Mouse (Mus musculus) cortical plate, adult 2 months (tissue): Measurements from ENCODE around the gene Bpi. TPM values are rescaled to one million over a fixed set of nuclear protein-coding genes. Genes with fewer than 3 reads are reported as not detected.

Source experiments
- H3K27ac ChIP-seq: fragments of 200-500 bp; 2 replicates; pipeline ENCODE4 v1.5.1; 2012; ENCODE audit warnings: low read length, control low read depth, inconsistent platforms; ENCODE audit not compliant: insufficient read depth
- H3K4me1 ChIP-seq: fragments of 200-500 bp; 2 replicates; pipeline ENCODE4 v1.6.1; 2011; ENCODE audit warnings: low read length; ENCODE audit not compliant: control insufficient read depth, insufficient read depth
- H3K4me3 ChIP-seq: fragments of 200-500 bp; 2 replicates; pipeline ENCODE4 v1.5.1; 2011; ENCODE audit warnings: mild to moderate bottlenecking, low read length, control low read depth; ENCODE audit not compliant: insufficient read depth
- CTCF ChIP-seq: fragments of 200-500 bp; IDR thresholded peaks from 2 replicates; pipeline ENCODE4 v1.5.1; 2011; ENCODE audit warnings: mild to moderate bottlenecking, control low read depth, low read length; ENCODE audit not compliant: insufficient read depth; ENCODE audit errors: extremely low read depth
- POLR2A ChIP-seq: fragments of 200-500 bp; IDR thresholded peaks from 2 replicates; pipeline ENCODE4 v1.6.1; 2011; ENCODE audit warnings: mild to moderate bottlenecking, low read length, control low read depth; ENCODE audit not compliant: insufficient read depth; ENCODE audit errors: extremely low read depth
- polyA plus RNA-seq: library from polyadenylated mRNA; depleted of rRNA; stranded (reverse); fragments of >200 nt; gene quantifications from 2 replicates; pipeline ENCODE4 v1.2.3, GENCODE M21; 2012; rRNA removed

Gene Bpi
- polyA plus RNA-seq, 1 experiment = not detected

GRCm38 (mm10) chr2:158308276-158308675, 50.4 kb downstream of the Bpi start:
- no peak overlapping the region for H3K27ac ChIP-seq
- no peak for TF ChIP-seq POLR2A
- no peak for TF ChIP-seq CTCF
- peaks cover 2% of the 10 kb centered on the region for H3K4me1 ChIP-seq
- H3K4me3 ChIP-seq = no peak overlapping the region

- H3K4me1 ChIP-seq = peaks cover 4% of the 10 kb centered on the region
Observed at GRCm38 (mm10) chr2:158313089-158313488, 55.2 kb downstream of the Bpi start.

GRCm38 (mm10) chr2:158316371-158316770, 58.5 kb downstream of the Bpi start:
- Histone ChIP-seq H3K27ac (no peak overlapping the region), H3K4me1 (peaks cover 1% of the 10 kb centered on the region; the same call in 1 of the 2 replicates), H3K4me3 (no peak overlapping the region)
- no peak for TF ChIP-seq POLR2A
- 0 out of 2 replicates have a peak, but pooled peaks have one; percentile 19 for TF ChIP-seq CTCF

More at GRCm38 (mm10) chr2:158313089-158313488, 55.2 kb downstream of the Bpi start:
- TF ChIP-seq POLR2A (no peak), CTCF (no peak)
- Histone ChIP-seq H3K4me3 (no peak overlapping the region), H3K27ac (no peak overlapping the region)

GRCm38 (mm10) chr2:158317026-158317425, 59.1 kb downstream of the Bpi start:
- Histone ChIP-seq H3K4me3 (no peak overlapping the region), H3K4me1 (peaks cover 1% of the 10 kb centered on the region; the same call in 1 of the 2 replicates), H3K27ac (no peak overlapping the region)
- TF ChIP-seq CTCF (peak; percentile 52), POLR2A (no peak)

GRCm38 (mm10) chr2:158321596-158321995, 63.7 kb downstream of the Bpi start:
- H3K4me1 ChIP-seq = peaks cover 1% of the 10 kb centered on the region; the same call in 1 of the 2 replicates
- no peak overlapping the region for H3K27ac ChIP-seq
- TF ChIP-seq CTCF (no peak), POLR2A (no peak)

GRCm38 (mm10) chr2:158322845-158323244, 65.0 kb downstream of the Bpi start:
- Histone ChIP-seq H3K27ac (no peak overlapping the region), H3K4me3 (no peak overlapping the region), H3K4me1 (no peaks in the 10 kb centered on the region)
- no peak for TF ChIP-seq CTCF
- no peak for TF ChIP-seq POLR2A

More at GRCm38 (mm10) chr2:158321596-158321995, 63.7 kb downstream of the Bpi start:
- no peak overlapping the region for H3K4me3 ChIP-seq

GRCm38 (mm10) chr2:158324531-158325190, 66.8 kb downstream of the Bpi start:
- Histone ChIP-seq H3K4me3 (no peak overlapping the region), H3K27ac (no peak overlapping the region)
- TF ChIP-seq POLR2A = no peak
- no peak for TF ChIP-seq CTCF

GRCm38 (mm10) chr2:158325609-158326008, 67.7 kb downstream of the Bpi start:
- TF ChIP-seq POLR2A = no peak
- no peak for TF ChIP-seq CTCF
- Histone ChIP-seq H3K4me1 (no peaks in the 10 kb centered on the region), H3K27ac (no peak overlapping the region), H3K4me3 (no peak overlapping the region)

More at GRCm38 (mm10) chr2:158324531-158325190, 66.8 kb downstream of the Bpi start:
- H3K4me1 ChIP-seq = no peaks in the 10 kb centered on the region

Other genes with a start within 250 kb of the Bpi start
- gene Tti1, start 229.7 kb upstream of the Bpi start, polyA plus RNA-seq = 17.7 and 18.5 TPM in 2 replicates
- gene Rprd1b, start 229.6 kb upstream of the Bpi start, polyA plus RNA-seq = 15.4 and 17.1 TPM in 2 replicates
- 10.5 and 13.3 TPM in 2 replicates for gene Tgm2, start 111.7 kb upstream of the Bpi start, polyA plus RNA-seq
- 3.9 and 4.3 TPM in 2 replicates for gene D630003M21Rik, start 28.9 kb upstream of the Bpi start, polyA plus RNA-seq
- 1.5 and 5.0 TPM in 2 replicates for gene Lbp, start 48.4 kb downstream of the Bpi start, polyA plus RNA-seq
- gene Snhg11, start 117.5 kb downstream of the Bpi start, polyA plus RNA-seq = 1,659 and 1,881 TPM in 2 replicates
- gene Ralgapb, start 151.8 kb downstream of the Bpi start, polyA plus RNA-seq = 53.1 and 53.6 TPM in 2 replicates
- not detected in 2 replicates for gene Adig, start 244.5 kb downstream of the Bpi start, polyA plus RNA-seq